Mouse (Mus musculus) heart, postnatal 0 days (tissue): ENCODE measurements around the gene Dhx40.
"Not testable (repeated sequence)": the region's sequence is repeated elsewhere in the genome, so short reads cannot be mapped to it uniquely, and the experiment has no call there.

Experiments
- CTCF ChIP-seq: IDR thresholded peaks from 2 replicates; pipeline ENCODE4 v1.5.1; 2016; ENCODE audit warnings: antibody characterized with exemption, control low read depth, low read depth
- EP300 ChIP-seq: IDR thresholded peaks from 2 replicates; pipeline ENCODE4 v1.6.1; 2016; ENCODE audit warnings: antibody characterized with exemption, low read depth

GRCm38 (mm10) chr11:86814481-86814880 lies 6.9 kb upstream of the Dhx40 start:
- TF ChIP-seq CTCF, EP300: not testable (repeated sequence)
